Mouse (Mus musculus) spleen, adult 12 weeks (tissue): ENCODE results near the gene Trim46.
A peak's percentile ranks its signal among the peaks of the same experiment; 100 is the strongest.
"Not testable (repeated sequence)": the region's sequence is repeated elsewhere in the genome, so short reads cannot be mapped to it uniquely, and the experiment has no call there.

Experiments
- DNase-seq: peaks from one replicate; pipeline ENCODE4 v3.0.0; 2022; ENCODE audit warnings: low spot score

Gene Trim46

GRCm38 (mm10) chr3:89232614-89233013, 13.5 kb downstream of the Trim46 start:
- DNase-seq: no peak

GRCm38 (mm10) chr3:89231772-89232275, 14.3 kb downstream of the Trim46 start:
- no peak for DNase-seq

GRCm38 (mm10) chr3:89231345-89231744, 14.8 kb downstream of the Trim46 start:
- no peak for DNase-seq

- no peak for DNase-seq
Observed at GRCm38 (mm10) chr3:89230561-89230960, 15.5 kb downstream of the Trim46 start.

GRCm38 (mm10) chr3:89229276-89229675, 16.8 kb downstream of the Trim46 start:
- no peak for DNase-seq

GRCm38 (mm10) chr3:89228836-89229235, 17.3 kb downstream of the Trim46 start, which contains the start of gene Muc1:
Gene Muc1 (plus strand): TSS chr3:89229057.
- DNase-seq: no peak

GRCm38 (mm10) chr3:89228180-89228549, 17.9 kb downstream of the Trim46 start:
- peak; percentile 71 for DNase-seq

GRCm38 (mm10) chr3:89227307-89228179, 18.6 kb downstream of the Trim46 start:
- no peak for DNase-seq

GRCm38 (mm10) chr3:89226900-89227299, 19.2 kb downstream of the Trim46 start, which contains the start of gene Mtx1:
Gene Mtx1 (minus strand): TSS chr3:89227088.
- DNase-seq: no peak

GRCm38 (mm10) chr3:89226361-89226760, 19.7 kb downstream of the Trim46 start:
- DNase-seq: no peak

- no peak for DNase-seq
Observed at GRCm38 (mm10) chr3:89225918-89226317, 20.2 kb downstream of the Trim46 start.

GRCm38 (mm10) chr3:89225321-89225815, 20.7 kb downstream of the Trim46 start:
- no peak for DNase-seq

GRCm38 (mm10) chr3:89224796-89225195, 21.3 kb downstream of the Trim46 start:
- DNase-seq: no peak

GRCm38 (mm10) chr3:89221167-89221566, 24.9 kb downstream of the Trim46 start:
- no peak for DNase-seq

GRCm38 (mm10) chr3:89219546-89219945, 26.6 kb downstream of the Trim46 start:
- DNase-seq: no peak

GRCm38 (mm10) chr3:89218271-89218670, 27.8 kb downstream of the Trim46 start:
- no peak for DNase-seq

GRCm38 (mm10) chr3:89216407-89216806, 29.7 kb downstream of the Trim46 start:
- DNase-seq: not testable (repeated sequence)

GRCm38 (mm10) chr3:89215853-89216252, 30.3 kb downstream of the Trim46 start:
- peak; percentile 73 for DNase-seq

- no peak for DNase-seq
Observed at GRCm38 (mm10) chr3:89214681-89215411, 31.3 kb downstream of the Trim46 start, which contains the start of gene Thbs3. Gene Thbs3 (plus strand): TSS chr3:89215180.

GRCm38 (mm10) chr3:89213803-89214530, 32.1 kb downstream of the Trim46 start:
- peak; percentile 81 for DNase-seq

- DNase-seq: no peak
Observed at GRCm38 (mm10) chr3:89210731-89211130, 35.4 kb downstream of the Trim46 start.

- DNase-seq: no peak
Observed at GRCm38 (mm10) chr3:89210162-89210561, 35.9 kb downstream of the Trim46 start.
